Mouse (Mus musculus) embryonic fibroblast, embryonic 13.5 days (primary cell): ENCODE measurements at regions not wholly inside any gene's neighbourhood (a gene's known extent, or its start where the extent isn't known, plus 50 kb on each side); places are given as distances from the start of the nearest gene placed in this dataset.

ENCODE experiments used
- CTCF ChIP-seq: IDR thresholded peaks from 2 replicates; pipeline ENCODE4 v1.5.1; 2011; ENCODE audit warnings: mild to moderate bottlenecking, control low read depth, low read length, moderate library complexity, borderline replicate concordance; ENCODE audit not compliant: insufficient read depth
- POLR2A ChIP-seq: IDR thresholded peaks from 2 replicates; pipeline ENCODE4 v1.6.1; 2011; ENCODE audit warnings: low read depth, mild to moderate bottlenecking, control low read depth, low read length, moderate library complexity

- TF ChIP-seq CTCF (no peak), POLR2A (no peak)
These were observed 445.5 kb downstream of the 1810013L24Rik start for GRCm38 (mm10) chr16:9275426-9275825.
